Mouse (Mus musculus) ES-E14 (cell line): ENCODE data around the gene Tesmin. TPM values are rescaled to one million over a fixed set of nuclear protein-coding genes. Genes with fewer than 3 reads are reported as not detected.

Source experiments
- DNase-seq: peaks from one replicate; pipeline ENCODE4 v3.0.0-alpha.2; 2013; ENCODE audit warnings: low read depth, low spot score
- H3K27ac ChIP-seq: 2 replicates; pipeline ENCODE4 v1.5.1; 2012; ENCODE audit warnings: low read depth, mild to moderate bottlenecking, low read length, moderate library complexity, mixed read lengths; ENCODE audit not compliant: poor library complexity, insufficient read depth, severe bottlenecking
- H3K36me3 ChIP-seq: 2 replicates; pipeline ENCODE4 v1.6.1; 2012; ENCODE audit warnings: mild to moderate bottlenecking, low read length, moderate library complexity, mixed read lengths; ENCODE audit not compliant: control insufficient read depth, poor library complexity, insufficient read depth, severe bottlenecking
- H3K4me1 ChIP-seq, 2 experiments: fragments of 150-350 bp in 1 of 2; sonication (generic) in 1 of 2; 2 replicates each; pipeline ENCODE4 v1.6.1; 2012; ENCODE audit warnings: low read length in 2 of 2, mild to moderate bottlenecking in 1 of 2, mixed read lengths in 1 of 2; ENCODE audit not compliant: control insufficient read depth in 2 of 2, insufficient read depth in 2 of 2, poor library complexity in 1 of 2
- H3K4me3 ChIP-seq, 2 experiments: fragments of 150-350 bp in 1 of 2; sonication (generic) in 1 of 2; 2 replicates each; pipeline ENCODE4 v1.5.1; 2012; ENCODE audit warnings: low read length in 2 of 2, low read depth in 1 of 2, mild to moderate bottlenecking in 1 of 2, mixed read lengths in 1 of 2; ENCODE audit not compliant: insufficient read depth in 1 of 2, poor library complexity in 1 of 2, severe bottlenecking in 1 of 2
- H3K9ac ChIP-seq: 2 replicates; pipeline ENCODE4 v1.6.1; 2012; ENCODE audit warnings: low read depth, mild to moderate bottlenecking, low read length, mixed read lengths; ENCODE audit not compliant: poor library complexity, insufficient read depth, severe bottlenecking
- H3K9me3 ChIP-seq: fragments of 150-350 bp; sonication (generic); 2 replicates; pipeline ENCODE4 v1.6.1; 2012; ENCODE audit warnings: low read depth, mild to moderate bottlenecking, low read length; ENCODE audit not compliant: control insufficient read depth, insufficient read depth
- CHD2 ChIP-seq: IDR thresholded peaks from 2 replicates; pipeline ENCODE4 v1.6.1; 2014; ENCODE audit warnings: mild to moderate bottlenecking, low read depth, low read length, inconsistent platforms
- HCFC1 ChIP-seq: IDR thresholded peaks from 2 replicates; pipeline ENCODE4 v1.6.1; 2012; ENCODE audit warnings: low read length, inconsistent platforms, borderline replicate concordance; ENCODE audit not compliant: insufficient read depth
- MAFK ChIP-seq: IDR thresholded peaks from 2 replicates; pipeline ENCODE4 v1.6.1; 2014; ENCODE audit warnings: mild to moderate bottlenecking, low read depth, low read length, inconsistent platforms; ENCODE audit not compliant: insufficient read depth
- ZC3H11A ChIP-seq: IDR thresholded peaks from 2 replicates; pipeline ENCODE4 v1.6.1; 2012; ENCODE audit warnings: low read depth, mild to moderate bottlenecking, inconsistent platforms, low read length, borderline replicate concordance
- ZNF384 ChIP-seq: IDR thresholded peaks from 2 replicates; pipeline ENCODE4 v1.6.1; 2012; ENCODE audit warnings: low read depth, low read length, inconsistent platforms
- in situ Hi-C, 2 experiments: fragments of 600-800 bp; cut with MboI; formaldehyde crosslinking; loops; one replicate each; pipeline ENCODE4 v1.15.1; 2025; ENCODE audit warnings: low sequenced_read_pairs in 2 of 2, inconsistent platforms in 1 of 2; ENCODE audit not compliant: unreplicated experiment in 2 of 2
- total RNA-seq: library from RNA; depleted of rRNA; stranded (reverse); fragments of 300-350 nt; gene quantifications from 2 replicates; pipeline ENCODE4 v1.2.3, GENCODE M21; 2012; rRNA removed

Gene Tesmin
- total RNA-seq, result 1.6 and 3.1 TPM in 2 replicates

DNA sequence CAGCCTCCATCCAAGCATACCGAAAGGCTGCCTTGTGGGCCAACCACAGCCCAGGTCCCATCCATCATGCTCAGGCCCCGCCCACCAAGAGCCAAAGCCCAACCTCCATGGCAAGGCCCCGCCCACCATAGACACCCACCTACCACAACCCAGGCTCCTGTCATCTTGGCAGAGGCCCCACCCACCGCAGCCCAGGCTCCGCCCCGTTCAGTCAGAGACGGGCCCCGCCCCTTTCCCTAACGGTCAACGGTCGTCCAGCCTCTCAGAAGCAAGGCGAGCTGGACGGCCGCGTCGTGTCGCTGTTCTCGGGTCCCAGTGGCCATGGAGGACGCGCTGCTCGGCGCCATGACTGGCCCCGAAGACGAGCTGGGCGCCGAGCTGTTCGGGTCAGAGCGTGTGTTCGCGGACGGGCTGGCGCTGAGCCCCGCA lies at the start of gene Tesmin:
TSS of gene Tesmin (plus strand) at position 229 of the 429 bp plus-strand sequence.
- peaks cover 2% of the 10 kb centered on the region in 2 experiments; a peak in 2 of 4 replicates for H3K4me1 ChIP-seq
- H3K9me3 ChIP-seq, result no peaks in the 10 kb centered on the region
- H3K36me3 ChIP-seq, result peaks cover 7% of the 10 kb centered on the region
- peak within 1 kb of the TSS; percentile 67 to 79 for H3K4me3 ChIP-seq
- peak; percentile 95 for DNase-seq
- in situ Hi-C loops, result no loop called here
- no peak for TF ChIP-seq ZNF384
- no peak; the same call in 1 of the 2 replicates for TF ChIP-seq HCFC1
- TF ChIP-seq CHD2, result no peak
- TF ChIP-seq ZC3H11A, result no peak
- no peak for TF ChIP-seq MAFK
- peak within 1 kb of the TSS; percentile 80 for H3K9ac ChIP-seq
- H3K27ac ChIP-seq, result peak within 1 kb of the TSS; percentile 56; the same call in 1 of the 2 replicates

GRCm38 (mm10) chr19:3339187-3339586 lies 49.5 kb upstream of the Tesmin start:
- Histone ChIP-seq H3K36me3 (no peaks in the 10 kb centered on the region), H3K9ac (no peak overlapping the region), H3K4me1 (no peaks in the 10 kb centered on the region), H3K4me3 (no peak overlapping the region), H3K27ac (no peak overlapping the region), H3K9me3 (no peaks in the 10 kb centered on the region)
- no peak for TF ChIP-seq CHD2
- TF ChIP-seq HCFC1, result no peak
- no peak for TF ChIP-seq MAFK
- no peak for TF ChIP-seq ZNF384
- no peak for TF ChIP-seq ZC3H11A
- no peak for DNase-seq
- in situ Hi-C loops, result no loop called here

- H3K36me3 ChIP-seq, result no peaks in the 10 kb centered on the region
- DNase-seq, result no peak
- no peak overlapping the region for H3K27ac ChIP-seq
- TF ChIP-seq HCFC1, result no peak
- no peak for TF ChIP-seq ZC3H11A
- TF ChIP-seq CHD2, result no peak
- no peak for TF ChIP-seq ZNF384
- no peak for TF ChIP-seq MAFK
- in situ Hi-C loops, result no loop called here
- no peak overlapping the region for H3K4me3 ChIP-seq
- H3K9me3 ChIP-seq, result no peaks in the 10 kb centered on the region
- no peaks in the 10 kb centered on the region for H3K4me1 ChIP-seq
- no peak overlapping the region for H3K9ac ChIP-seq
These were observed 47.6 kb upstream of the Tesmin start for GRCm38 (mm10) chr19:3341021-3341420.

GRCm38 (mm10) chr19:3343929-3344328 lies 44.7 kb upstream of the Tesmin start:
- TF ChIP-seq ZC3H11A (no peak), MAFK (no peak), HCFC1 (no peak), ZNF384 (no peak), CHD2 (no peak)
- no peak overlapping the region for H3K9ac ChIP-seq
- no peaks in the 10 kb centered on the region for H3K4me1 ChIP-seq
- H3K4me3 ChIP-seq, result no peak overlapping the region
- no peak for DNase-seq
- H3K36me3 ChIP-seq, result no peaks in the 10 kb centered on the region
- in situ Hi-C loops, result no loop called here
- H3K9me3 ChIP-seq, result no peaks in the 10 kb centered on the region
- no peak overlapping the region for H3K27ac ChIP-seq
